Mouse (Mus musculus) cerebellum, adult 11 months (tissue): Measurements from ENCODE around the gene Mfrp.

Source experiments
- DNase-seq: peaks from one replicate; pipeline ENCODE4 v3.0.0; 2022

The Mfrp gene

DNA sequence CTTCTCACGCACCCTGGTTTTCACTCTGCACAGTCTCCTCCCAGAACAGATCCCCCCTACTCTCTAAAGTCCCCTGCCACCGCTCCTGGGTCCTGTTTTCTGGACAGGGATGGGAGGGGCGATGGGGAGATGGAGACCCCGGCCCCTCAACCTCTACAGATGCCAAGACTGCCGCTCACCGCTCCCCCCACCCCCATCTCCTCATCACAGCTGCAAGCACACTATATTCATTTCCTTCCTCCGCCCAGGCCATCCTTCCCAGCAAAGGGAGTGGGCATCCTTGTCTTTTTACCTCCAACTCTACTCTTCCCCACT is 29.7 kb downstream of the Mfrp start:
- DNase-seq: no peak

DNA sequence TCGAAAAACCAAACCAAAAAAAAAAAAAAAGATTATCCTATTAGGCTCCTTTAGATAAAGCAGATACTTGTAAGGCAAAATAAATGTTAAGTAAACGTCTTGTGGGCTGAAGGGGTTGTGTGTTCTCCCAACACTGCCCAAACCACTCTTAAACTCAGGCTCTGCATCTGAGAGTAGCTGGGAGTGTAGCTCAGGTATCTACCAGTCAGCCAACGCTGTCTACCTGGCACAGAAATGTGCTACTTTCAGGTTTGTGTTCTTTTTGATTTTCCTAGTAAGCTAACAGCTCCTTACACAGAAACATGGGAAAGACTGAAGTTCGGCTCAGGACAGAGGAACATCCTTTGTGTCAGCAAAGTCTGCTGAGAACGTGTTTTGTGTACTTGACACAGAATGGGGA is 30.7 kb downstream of the Mfrp start:
- no peak for DNase-seq

DNA sequence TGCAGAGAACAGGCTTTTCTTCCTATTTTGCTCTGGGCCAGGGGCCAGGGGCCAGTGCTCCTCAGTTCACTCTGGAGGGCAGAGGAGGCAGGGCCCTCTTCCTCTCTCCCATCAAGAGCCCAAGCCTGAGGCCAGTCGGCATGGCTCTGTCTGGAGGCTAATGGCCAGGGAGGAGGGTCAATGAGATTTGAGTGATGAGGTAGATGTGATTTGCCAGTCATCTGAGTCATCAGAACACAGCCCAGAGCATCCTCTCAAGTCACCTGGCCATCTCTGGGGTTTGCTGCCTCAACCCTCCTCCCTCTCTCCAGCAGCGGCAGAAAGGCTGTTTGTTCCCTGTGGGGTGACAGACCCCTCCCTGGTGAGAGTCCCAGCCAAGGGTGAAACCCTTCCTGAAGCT is 31.8 kb downstream of the Mfrp start:
- no peak for DNase-seq

DNA sequence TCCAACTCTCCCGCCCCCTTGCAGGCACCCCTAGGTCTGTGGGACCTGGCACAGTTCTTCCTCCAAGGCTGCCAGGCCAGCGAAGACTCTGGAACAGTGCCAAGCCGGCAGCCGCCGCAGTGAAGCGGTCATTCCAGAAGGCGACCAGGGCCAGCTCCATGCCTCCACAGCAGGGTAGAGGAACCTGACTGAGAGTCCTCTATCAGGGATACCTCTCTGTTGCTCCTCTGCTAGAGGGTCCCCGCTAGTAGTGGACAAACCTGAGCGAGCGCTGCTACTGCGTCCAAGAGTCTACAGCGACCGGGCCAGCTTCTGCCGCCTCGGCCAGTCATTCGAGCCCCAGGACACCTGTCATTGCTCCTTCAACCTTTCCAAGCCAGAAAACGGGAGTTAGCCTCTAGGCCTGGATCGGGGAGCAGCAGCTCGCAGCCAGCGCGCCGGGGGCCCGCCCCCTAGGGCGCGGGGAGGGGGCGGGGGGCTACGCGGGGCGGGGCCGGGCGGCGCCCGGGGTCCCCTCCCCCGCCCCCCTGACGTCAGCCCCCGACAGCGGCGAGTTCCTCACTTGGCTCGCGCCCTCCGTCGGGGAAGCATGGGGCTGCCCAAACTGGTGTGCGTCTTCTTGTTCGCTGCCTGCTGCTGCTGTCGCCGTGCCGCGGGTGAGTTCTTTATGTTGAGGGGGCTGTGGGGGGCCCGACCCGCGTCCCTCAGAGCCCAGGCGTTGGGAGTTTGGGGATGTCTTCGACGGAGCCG is 32.7 kb downstream of the Mfrp start, which contains the start of gene Mcam:
TSS of gene Mcam (plus strand) at position 369 of the 750 bp plus-strand sequence.
- peak; percentile 86 for DNase-seq

GRCm38 (mm10) chr9:44134851-44135730 is 33.6 kb downstream of the Mfrp start:
- peak; percentile 75 for DNase-seq

GRCm38 (mm10) chr9:44135731-44136411 is 34.3 kb downstream of the Mfrp start:
- no peak for DNase-seq

- no peak for DNase-seq
Observed at GRCm38 (mm10) chr9:44137846-44138245, 36.3 kb downstream of the Mfrp start.

GRCm38 (mm10) chr9:44141951-44142350 is 40.4 kb downstream of the Mfrp start:
- no peak for DNase-seq

DNA sequence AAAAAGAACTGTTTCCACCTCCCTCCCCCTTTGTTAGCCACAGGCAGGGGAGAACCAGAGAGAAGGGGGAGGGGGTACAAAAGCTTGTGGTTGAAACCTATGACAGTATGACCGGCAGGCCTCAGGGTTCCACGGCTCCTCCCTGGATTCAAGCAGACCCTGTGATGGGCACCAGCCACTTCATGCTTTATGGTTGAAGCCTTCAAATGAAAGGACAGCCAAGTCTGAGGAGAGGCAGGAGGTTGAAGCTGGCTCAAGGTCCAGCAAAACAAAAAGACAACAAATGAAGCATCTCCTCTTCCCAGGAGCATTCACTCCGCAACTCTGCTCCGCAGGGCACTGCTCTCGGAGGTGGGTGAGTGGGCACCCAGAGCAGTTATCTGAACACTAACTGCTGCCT is 41.9 kb downstream of the Mfrp start:
- no peak for DNase-seq

DNA sequence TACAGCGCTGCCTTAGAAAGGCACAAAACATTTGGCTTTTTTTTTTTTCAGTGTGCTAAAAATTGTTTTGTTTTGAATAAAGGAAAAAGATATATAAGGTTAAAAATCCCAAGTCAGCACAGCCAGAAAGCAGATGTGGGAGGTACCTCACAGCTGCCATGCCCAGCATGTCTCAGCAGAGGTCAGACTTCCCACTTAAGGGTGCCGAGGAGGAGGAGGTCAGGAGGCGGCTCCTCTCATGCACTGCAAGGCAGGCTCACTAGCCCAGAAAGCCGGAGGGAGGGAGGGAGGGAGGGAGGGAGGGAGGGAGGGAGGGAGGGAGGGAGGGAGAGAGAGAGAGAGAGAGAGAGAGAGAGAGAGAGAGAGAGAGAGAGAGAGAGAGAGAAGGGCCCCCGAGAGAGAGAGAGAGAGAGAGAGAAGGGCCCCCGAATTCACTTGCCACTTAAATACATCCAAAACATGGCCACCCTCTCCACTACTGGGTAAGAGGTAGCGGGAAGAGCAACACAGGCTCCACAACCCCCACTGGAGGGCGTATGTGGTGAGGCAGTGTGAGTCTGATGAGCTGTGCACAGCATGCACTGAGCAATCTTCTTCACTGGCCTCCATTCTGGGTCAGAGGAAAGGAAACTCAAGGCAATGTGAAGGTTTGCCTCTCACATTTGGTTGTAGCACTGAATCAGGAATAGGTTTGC is 42.6 kb downstream of the Mfrp start:
- DNase-seq: peak; percentile 52

GRCm38 (mm10) chr9:44144718-44145060 is 43.2 kb downstream of the Mfrp start:
- peak; percentile 61 for DNase-seq

GRCm38 (mm10) chr9:44147290-44147689 is 45.8 kb downstream of the Mfrp start:
- DNase-seq: no peak
